Mouse (Mus musculus) urinary bladder, adult 2 months (tissue): ENCODE measurements around the gene Pde4d. TPM values are rescaled to one million over a fixed set of nuclear protein-coding genes. Genes with fewer than 3 reads are reported as not detected.

Experiments
- polyA plus RNA-seq: library from polyadenylated mRNA; depleted of rRNA; stranded (reverse); fragments of >200 nt; gene quantifications from 2 replicates; pipeline ENCODE4 v1.2.3, GENCODE M21; 2012; rRNA removed

Pde4d gene
- polyA plus RNA-seq, 1 experiment, result 21.4 TPM

Other genes starting within 250 kb of the Pde4d start
- 1.6 and 1.8 TPM in 2 replicates for gene Elovl7, start 235.5 kb upstream of the Pde4d start, polyA plus RNA-seq
- 0.37 and 0.56 TPM in 2 replicates for gene Depdc1b, start 133.6 kb upstream of the Pde4d start, polyA plus RNA-seq